Mouse (Mus musculus): ENCODE measurements around the gene Kank1.

Gene Kank1

GRCm38 (mm10) chr19:25253628-25254027 lies 16.9 kb downstream of the Kank1 start:
- no peak for DNase-seq

DNA sequence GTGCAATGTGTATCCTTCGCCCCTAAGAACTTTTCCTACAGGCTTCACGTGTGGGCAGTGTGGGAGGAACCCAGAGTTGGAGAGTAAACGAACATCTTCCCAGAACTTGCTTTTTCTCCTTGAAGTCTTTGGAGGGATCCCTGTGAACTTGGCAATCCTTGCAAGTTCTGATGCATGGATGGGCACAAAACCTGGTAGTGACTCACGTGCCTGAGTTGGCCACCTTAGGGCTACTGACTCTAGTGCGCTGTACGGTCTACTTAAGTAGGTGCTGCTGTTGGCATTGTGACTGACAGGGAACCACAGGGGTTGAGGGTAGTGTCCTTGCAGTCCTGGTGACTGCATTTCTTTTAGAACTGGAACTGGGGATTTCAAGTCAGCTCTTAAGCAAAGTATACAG lies 21.5 kb downstream of the Kank1 start:
- no peak for DNase-seq

GRCm38 (mm10) chr19:25266181-25266580 lies 29.4 kb downstream of the Kank1 start:
- peak; percentile 78 for DNase-seq

GRCm38 (mm10) chr19:25267247-25267646 lies 30.5 kb downstream of the Kank1 start:
- peak; percentile 67 for DNase-seq

- DNase-seq, result peak; percentile 94
Observed at GRCm38 (mm10) chr19:25268532-25268931, 31.8 kb downstream of the Kank1 start.

- DNase-seq, result peak; percentile 32
Observed at GRCm38 (mm10) chr19:25271591-25271990, 34.8 kb downstream of the Kank1 start.

DNA sequence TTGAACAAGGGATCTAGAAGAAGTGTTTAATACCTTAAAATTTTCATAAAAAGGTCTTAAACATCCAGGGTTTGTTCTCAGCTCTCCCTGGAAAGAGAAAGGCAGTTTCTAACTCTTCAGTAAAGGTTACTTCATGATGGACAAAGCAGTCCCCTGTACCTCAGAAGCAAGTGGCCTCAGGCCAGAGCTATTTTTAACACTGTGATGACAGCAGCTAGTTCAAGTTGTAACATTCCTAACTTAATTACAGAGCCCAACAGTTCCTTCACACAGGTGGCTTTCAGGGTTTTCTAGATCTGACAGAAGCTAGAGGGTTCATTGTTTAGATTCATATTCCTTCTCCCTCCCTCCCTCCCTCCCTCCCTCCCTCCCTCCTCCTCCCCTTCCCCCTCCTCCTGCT lies 36.4 kb downstream of the Kank1 start:
- DNase-seq, result peak; percentile 67

DNA sequence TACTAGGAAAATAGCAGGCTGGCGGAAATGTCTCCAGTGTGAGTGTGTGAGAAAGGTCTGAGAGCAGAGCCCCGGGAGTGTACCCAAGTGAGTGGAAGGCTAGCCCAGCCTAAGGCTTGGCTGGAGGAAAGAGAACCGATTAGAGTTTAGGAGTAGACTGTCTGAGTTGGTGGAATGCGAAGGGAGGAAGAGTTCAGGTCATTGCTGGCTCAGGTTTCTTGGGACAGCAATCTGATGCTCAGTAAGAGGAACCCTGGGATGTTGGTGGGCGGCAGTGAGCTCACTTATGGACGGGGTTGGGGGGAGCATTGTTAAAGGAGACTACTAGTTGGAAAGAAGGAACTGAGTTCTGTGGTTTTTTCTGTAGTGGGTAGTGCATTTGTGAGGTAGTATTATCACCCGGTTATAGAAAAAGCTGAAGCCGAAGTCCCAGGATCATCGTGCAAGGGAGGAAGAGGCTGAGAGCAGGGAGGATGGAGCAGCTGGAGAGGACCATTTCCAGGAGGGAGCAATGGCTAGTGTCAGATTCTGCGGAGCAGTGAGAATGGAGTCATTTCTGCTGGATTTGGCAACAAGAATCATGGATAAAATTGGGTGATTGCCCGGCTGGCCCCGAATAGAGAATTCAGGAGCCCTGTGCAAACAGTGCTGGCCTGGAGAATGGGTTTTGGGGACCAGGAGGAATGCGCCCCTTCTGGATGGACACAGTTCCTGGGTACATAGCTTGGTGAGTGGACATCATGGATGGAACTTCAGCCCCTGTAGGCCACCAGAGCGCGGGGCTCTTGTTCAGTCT lies 40.0 kb downstream of the Kank1 start:
- DNase-seq, result no peak

- DNase-seq, result no peak
Observed at GRCm38 (mm10) chr19:25277761-25278160, 41.0 kb downstream of the Kank1 start.

- DNase-seq, result no peak
Observed at GRCm38 (mm10) chr19:25279603-25280002, 42.8 kb downstream of the Kank1 start.

DNA sequence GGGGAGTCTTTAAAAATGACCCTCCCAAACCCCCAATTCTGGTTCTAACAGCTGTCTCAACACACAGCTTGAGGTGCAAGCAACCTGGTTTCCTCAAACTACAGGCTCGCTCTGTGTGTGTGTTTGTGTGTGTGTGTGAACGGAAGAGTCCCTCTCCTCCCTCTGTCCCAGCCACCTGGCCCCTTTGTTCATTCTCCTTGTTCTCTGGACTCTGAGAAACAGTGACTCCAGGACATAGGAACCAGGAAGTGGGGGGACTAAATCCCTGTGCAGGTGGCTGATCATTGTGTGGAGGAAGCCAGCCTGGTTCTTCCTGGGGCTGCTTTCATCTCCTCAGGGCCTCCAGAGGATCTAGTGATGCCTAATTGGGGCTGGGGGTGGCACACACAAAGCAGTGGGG lies 46.9 kb downstream of the Kank1 start:
- DNase-seq, result no peak

DNA sequence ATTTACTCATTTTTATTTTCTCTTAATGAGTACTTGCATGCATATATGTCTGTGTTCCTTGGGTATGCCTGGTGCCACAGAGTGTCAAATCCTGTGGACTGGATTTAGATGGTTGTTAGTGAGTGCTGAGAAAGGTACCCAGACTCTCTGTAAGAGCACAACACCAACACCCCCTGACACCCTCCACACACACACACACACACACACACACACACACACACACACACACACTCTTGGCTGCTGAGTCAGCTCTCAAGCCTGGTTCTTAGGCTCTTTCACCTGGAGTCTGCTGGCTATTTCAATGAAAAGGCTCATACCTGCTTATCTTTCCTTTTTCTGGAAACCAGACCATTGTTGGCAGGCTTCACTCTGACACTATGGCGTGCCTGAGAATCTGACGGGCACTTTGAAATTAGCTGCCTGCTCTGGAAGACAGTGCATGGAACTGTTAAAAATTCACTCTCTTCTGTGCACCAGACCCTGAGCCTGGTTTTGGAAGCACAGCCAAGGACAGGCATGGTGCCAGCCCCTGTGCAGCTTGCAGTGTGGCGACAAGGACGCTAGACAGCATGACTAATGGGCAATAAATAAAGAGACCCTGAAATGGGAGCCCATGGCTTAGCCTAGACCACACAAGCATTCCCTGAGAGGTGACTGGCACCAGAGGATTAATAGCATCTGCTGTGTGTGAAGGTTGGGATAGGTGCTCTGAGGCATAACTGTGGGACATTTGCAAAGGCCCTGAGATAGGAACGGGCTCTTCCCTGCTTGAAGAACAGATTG lies 49.2 kb downstream of the Kank1 start:
- peak; percentile 83 for DNase-seq

DNA sequence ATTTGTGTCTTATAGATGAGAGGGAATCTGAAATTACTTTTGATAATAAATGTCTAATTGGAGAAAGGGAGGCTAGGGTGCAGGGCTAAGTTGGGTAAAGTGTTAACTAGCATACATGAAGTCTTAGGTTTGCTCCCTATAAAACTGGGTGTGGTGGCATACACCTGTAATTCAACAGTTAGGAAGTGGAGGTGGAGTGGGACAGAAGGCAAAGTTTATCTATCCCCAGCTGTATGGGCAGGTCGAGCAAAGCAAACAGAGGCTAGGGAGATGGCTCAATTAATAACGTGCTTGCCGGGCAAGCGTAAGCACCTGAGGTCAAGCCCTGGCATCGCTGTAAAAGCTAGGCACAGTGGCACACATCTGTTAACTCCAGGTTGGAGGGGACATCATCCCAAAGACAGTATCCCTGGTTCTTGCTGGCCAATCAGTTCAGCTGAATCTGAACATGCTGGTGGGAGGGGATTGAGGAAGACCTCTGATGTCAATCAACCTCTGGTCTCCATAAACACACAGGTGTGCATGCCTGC lies 54.3 kb downstream of the Kank1 start:
- DNase-seq, result no peak

DNA sequence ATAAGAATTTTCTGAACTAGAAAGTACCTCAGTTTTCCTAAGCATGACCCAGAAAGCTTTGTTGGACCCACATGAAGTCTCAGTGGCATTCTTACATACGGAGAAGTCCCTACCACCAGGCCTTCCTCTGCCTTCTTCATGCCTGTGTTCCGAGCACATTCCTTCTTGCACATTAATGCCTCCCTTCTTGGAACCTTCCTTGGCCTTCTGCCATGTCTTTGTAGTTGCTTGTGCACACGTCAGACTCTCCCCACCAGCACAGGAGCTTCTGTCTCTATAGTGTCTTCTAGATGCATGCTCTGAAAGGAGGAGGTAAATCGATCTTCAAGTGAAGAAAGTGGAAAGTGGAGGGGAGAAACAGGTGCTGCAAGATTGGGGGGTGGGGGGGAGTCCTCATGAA lies 58.4 kb downstream of the Kank1 start:
- DNase-seq, result peak; percentile 46

DNA sequence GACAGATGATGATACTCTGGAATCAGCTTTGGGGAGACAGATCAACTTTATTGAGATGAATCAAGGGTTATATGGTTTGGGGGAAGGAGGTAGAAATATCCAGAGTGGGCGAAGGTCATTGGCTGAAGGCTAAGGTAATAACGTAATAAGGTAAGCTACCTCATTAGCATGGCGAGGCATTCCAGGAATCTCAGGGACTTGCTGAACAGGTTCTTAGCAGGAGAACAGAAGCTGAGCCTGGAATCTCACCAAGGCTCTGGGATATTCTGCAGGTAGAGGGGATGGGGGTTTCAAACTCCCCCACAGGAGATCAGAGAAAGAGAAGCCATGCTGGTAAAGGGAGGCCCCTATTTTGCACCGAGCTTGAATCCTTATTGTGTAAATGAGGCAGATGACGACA lies 60.5 kb downstream of the Kank1 start:
- peak; percentile 69 for DNase-seq

DNA sequence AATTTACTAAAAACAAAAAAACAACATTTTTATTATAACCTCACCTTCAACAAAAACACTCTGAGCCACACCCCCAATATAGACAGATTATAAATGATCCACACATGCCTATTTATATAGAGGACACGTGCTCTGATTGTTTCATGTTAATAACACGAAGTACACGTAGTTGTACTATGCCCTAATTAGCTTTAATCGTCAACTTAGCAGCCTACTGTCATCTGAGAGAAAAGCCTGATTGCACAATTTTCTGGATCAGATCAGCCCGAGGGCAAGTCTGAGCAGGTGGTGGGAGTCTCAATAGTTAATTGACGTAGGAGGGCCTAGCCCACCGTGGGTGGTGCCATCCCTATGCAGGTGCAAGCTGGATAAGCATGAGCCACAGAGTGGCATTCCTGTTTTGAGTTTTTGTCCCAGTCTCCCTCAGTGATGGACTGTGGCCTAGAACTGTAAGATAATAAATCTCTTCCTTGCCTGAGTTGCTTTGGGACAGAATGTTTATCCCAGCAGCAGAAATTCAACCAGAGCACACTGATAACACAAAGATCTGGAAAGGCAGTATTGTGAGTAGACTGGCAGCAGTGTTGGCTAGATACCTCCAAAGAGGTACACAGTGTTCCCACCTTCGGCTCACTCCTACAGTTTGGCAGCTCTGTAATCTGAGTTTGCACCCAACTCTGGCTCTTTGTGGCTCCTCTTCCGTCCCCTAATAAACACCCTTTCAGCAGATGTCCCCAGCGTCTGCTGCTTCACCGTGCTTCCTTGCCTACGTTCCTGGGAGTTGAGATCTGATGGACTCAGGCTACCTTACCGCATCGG lies 63.3 kb downstream of the Kank1 start:
- DNase-seq, result peak; percentile 42

- DNase-seq, result no peak
Observed at GRCm38 (mm10) chr19:25301189-25301588, 64.4 kb downstream of the Kank1 start.

DNA sequence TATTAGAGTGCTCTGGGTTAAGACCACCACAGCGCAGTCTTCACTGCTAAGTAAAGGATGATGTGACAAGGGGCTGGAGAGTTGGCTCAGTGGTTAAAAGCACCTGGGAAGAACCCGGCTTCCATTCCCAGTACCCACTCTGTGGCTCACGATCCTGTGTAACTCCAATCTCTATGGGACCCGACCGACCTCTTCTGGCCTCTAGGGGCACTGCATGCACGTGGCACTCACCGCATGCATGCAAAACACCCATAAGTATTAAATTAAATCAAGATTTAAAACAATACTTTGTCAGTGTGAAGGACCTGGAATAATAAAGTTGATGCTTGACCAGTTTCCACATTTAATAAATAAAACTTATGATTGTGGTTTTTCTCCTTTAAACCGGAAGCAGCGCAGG lies 69.5 kb downstream of the Kank1 start:
- no peak for DNase-seq

DNA sequence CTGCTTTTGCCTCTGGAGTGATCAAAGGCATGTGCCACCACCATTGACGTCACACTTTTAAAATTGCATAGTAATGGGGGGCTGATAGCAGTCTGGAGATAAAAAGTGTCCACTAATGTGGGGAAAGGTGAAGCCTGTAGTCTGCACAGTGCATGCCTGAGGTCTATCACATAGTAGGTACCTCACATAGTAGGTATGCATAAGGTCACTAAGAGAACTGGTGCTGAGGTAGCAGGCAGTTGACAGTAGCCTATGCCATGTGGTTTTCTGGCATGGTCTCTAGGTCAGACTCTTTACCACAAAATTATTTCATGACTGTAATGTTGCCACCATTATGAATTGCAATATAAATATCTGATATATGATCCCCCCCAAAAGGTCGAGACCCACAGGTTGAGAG lies 71.4 kb downstream of the Kank1 start:
- DNase-seq, result no peak

- DNase-seq, result no peak
Observed at GRCm38 (mm10) chr19:25308763-25309162, 72.0 kb downstream of the Kank1 start.

GRCm38 (mm10) chr19:25310989-25311388 lies 74.2 kb downstream of the Kank1 start:
- DNase-seq, result no peak

- DNase-seq, result no peak
Observed at GRCm38 (mm10) chr19:25311626-25312025, 74.9 kb downstream of the Kank1 start.

DNA sequence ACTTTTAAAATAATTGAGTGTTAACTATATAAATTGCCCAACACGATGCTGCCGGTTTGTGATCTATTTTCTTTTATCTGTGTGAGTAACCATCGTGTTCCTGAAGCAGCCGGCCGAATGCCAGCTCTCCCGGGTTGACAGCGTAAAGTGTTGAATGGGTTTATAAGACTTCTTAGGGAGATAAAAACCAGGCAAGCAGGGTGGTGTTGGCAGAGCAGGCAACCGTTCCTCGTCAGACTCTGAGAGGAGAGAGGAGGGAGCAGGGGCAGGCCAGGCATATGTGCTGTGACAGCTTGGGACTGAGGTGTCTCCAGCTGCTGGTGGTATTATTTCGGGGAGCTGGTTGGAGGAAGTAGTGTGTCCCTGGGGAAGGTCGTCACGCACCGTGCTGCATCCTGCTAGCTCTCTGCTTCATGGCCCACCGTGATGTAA lies 78.7 kb downstream of the Kank1 start:
- no peak for DNase-seq

All from kidney, adult 9 months (tissue).